Mouse (Mus musculus) urinary bladder, postnatal 0 days (tissue): ENCODE measurements around the gene Mypop. TPM values are rescaled to one million over a fixed set of nuclear protein-coding genes. Genes with fewer than 3 reads are reported as not detected.

Experiments
- polyA plus RNA-seq: library from polyadenylated mRNA; unstranded; fragments of >200 nt; fragmentation: Nextera tagmentation; extraction: Ambion mirVana; gene quantifications from 2 replicates; pipeline ENCODE4 v1.2.1, GENCODE M21; 2015

Mypop gene
- polyA plus RNA-seq, result 2.3 and 2.4 TPM in 2 replicates

GRCm38 (mm10) chr7:18990601-18991295, at the start of gene Mypop:
Gene Mypop (plus strand): TSS chr7:18991245.

GRCm38 (mm10) chr7:18987100-18987499, 3.9 kb upstream of the Mypop start, which contains the start of gene Nanos2:
Gene Nanos2 (plus strand): TSS chr7:18987400.

GRCm38 (mm10) chr7:19003902-19004630, 13.0 kb downstream of the Mypop start, which contains the start of gene Irf2bp1:
Gene Irf2bp1 (plus strand): TSS chr7:19004044.

GRCm38 (mm10) chr7:19023357-19023814, 32.3 kb downstream of the Mypop start, which contains the start of gene Foxa3:
Gene Foxa3 (minus strand): TSS chr7:19023538.

GRCm38 (mm10) chr7:19024096-19024506, 33.1 kb downstream of the Mypop start, which contains the start of gene Sympk:
Gene Sympk (plus strand): TSS chr7:19024377.

Other genes with a start within 250 kb of the Mypop start
- gene Psg19, start 192.7 kb upstream of the Mypop start, polyA plus RNA-seq, result not detected in 2 replicates
- 0.06 and 0.10 TPM in 2 replicates for gene Psg17, start 169.6 kb upstream of the Mypop start, polyA plus RNA-seq
- 2.6 and 3.1 TPM in 2 replicates for gene Mill2, start 151.3 kb upstream of the Mypop start, polyA plus RNA-seq
- gene Pglyrp1, start 119.9 kb upstream of the Mypop start, polyA plus RNA-seq, result 2.7 and 5.1 TPM in 2 replicates
- 11.8 and 12.3 TPM in 2 replicates for gene Ccdc61, start 80.8 kb upstream of the Mypop start, polyA plus RNA-seq
- gene Nova2, start 65.4 kb upstream of the Mypop start, polyA plus RNA-seq, result 0.19 and 0.20 TPM in 2 replicates
- gene Nanos2, start 3.8 kb upstream of the Mypop start, polyA plus RNA-seq, result not detected in 2 replicates
- gene Irf2bp1, start 12.8 kb downstream of the Mypop start, polyA plus RNA-seq, result 7.5 and 8.1 TPM in 2 replicates
- not detected in 2 replicates for gene Foxa3, start 32.3 kb downstream of the Mypop start, polyA plus RNA-seq
- 10.3 and 10.6 TPM in 2 replicates for gene Sympk, start 33.1 kb downstream of the Mypop start, polyA plus RNA-seq
- gene Rsph6a, start 63.4 kb downstream of the Mypop start, polyA plus RNA-seq, result not detected in 2 replicates
- gene Dmwd, start 85.0 kb downstream of the Mypop start, polyA plus RNA-seq, result 7.3 and 9.4 TPM in 2 replicates
- gene Dmpk, start 92.6 kb downstream of the Mypop start, polyA plus RNA-seq, result 567 and 705 TPM in 2 replicates
- 28.4 and 30.6 TPM in 2 replicates for gene Six5, start 103.3 kb downstream of the Mypop start, polyA plus RNA-seq
- gene Gm4969, start 127.1 kb downstream of the Mypop start, polyA plus RNA-seq, result 0.71 and 1.3 TPM in 2 replicates
- 5.8 and 6.1 TPM in 2 replicates for gene Fbxo46, start 128.6 kb downstream of the Mypop start, polyA plus RNA-seq
- 11.9 and 12.2 TPM in 2 replicates for gene Qpctl, start 158.0 kb downstream of the Mypop start, polyA plus RNA-seq
- 189 and 191 TPM in 2 replicates for gene Snrpd2, start 158.5 kb downstream of the Mypop start, polyA plus RNA-seq
- 0.37 and 0.49 TPM in 2 replicates for gene Gipr, start 174.9 kb downstream of the Mypop start, polyA plus RNA-seq
- gene Eml2, start 185.2 kb downstream of the Mypop start, polyA plus RNA-seq, result 26.0 and 26.1 TPM in 2 replicates
- gene Gpr4, start 221.3 kb downstream of the Mypop start, polyA plus RNA-seq, result 13.5 and 15.9 TPM in 2 replicates
- 24.9 and 26.7 TPM in 2 replicates for gene Opa3, start 237.1 kb downstream of the Mypop start, polyA plus RNA-seq